Mouse (Mus musculus) spleen, adult 2 months (tissue): Measurements from ENCODE around the gene Thap8.

Experiments
- CTCF ChIP-seq: fragments of 200-500 bp; IDR thresholded peaks from 2 replicates; pipeline ENCODE4 v1.5.1; 2011; ENCODE audit warnings: mild to moderate bottlenecking, inconsistent platforms; ENCODE audit not compliant: insufficient read depth, insufficient read length, insufficient replicate concordance; ENCODE audit errors: extremely low read depth
- POLR2A ChIP-seq: fragments of 200-500 bp; IDR thresholded peaks from 2 replicates; pipeline ENCODE4 v1.6.1; 2011; ENCODE audit warnings: low read depth, low read length, inconsistent platforms

DNA sequence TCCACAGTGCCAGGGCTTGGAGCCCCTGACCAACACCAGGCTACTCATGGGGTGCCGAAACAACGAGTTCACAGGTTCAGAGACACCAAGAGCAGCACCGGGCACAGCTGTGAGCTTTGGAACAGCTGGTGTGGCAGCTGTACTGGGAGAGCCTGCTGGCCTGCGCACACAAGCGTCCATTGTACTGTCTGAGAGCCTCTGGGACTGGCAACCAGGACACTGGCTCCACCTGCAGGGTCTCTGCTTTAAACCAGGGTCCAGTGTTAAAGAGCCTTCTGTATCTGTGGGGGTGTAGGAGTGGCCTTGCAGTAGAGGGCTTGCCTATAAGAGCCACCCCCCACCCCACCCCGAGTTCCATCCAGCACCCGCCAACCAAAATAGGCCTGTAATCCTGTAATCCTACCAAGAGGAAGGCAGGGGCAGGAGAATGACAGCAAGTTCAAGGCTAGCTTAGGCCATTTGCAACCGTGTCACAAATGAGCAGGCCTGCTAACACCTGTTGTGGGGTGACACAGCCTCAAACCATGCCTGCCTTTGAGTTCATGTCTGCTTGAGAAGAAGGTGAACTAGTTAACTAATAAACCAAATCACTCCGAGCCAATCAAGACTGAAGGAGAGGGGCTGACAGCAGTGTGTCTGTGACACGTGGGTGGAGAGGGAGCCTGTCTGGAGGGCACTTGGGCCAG is 10.0 kb downstream of the Thap8 start:
- no peak for TF ChIP-seq CTCF
- no peak for TF ChIP-seq POLR2A
